Comparison of ENCODE assay signal across 10 mouse cellular contexts in the genomic region with DNA sequence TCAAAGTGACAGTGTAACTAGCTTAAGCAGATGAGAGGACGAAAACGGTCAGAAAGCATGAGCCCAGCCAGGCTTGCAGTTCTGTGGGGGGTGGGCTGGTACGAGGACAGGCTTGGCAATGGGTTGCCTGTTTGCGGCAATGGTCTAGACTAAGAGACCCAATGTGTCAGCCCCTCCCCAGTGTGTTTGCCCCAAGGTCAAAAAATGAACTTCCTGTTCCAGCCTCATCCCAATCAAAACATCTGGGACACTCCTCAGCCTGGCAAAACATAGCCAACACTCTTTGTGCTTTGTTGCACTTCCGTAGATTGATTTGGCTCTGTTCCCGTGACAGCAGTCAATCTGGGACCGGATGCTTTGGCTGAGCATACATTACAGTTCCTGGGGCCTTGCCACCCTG.
DNase-seq lines count a peak whose midpoint lies in the region; ATAC-seq and TF ChIP-seq lines count a peak whose summit lies in the region.
"Had no signal": no experiment of that assay in that cellular context is flagged by ENCODE, and none has a peak within 500 bp of the region (broad histone marks: within the 10 kb centered on the region; RNA-seq: fewer than 3 reads in every experiment).

No protein-coding gene starts in this region.

- no peak for TF ChIP-seq CTCF in forebrain, postnatal 0 days (IDR thresholded peaks at IDR 0.05; ENCODE audit: low read depth)

- no peaks in the 10 kb centered on the region for H3K9me3 ChIP-seq in forebrain, postnatal 0 days (ENCODE audit: low read length)
- no peaks in the 10 kb centered on the region for H3K9me3 ChIP-seq in forebrain, embryonic 11.5 days (ENCODE audit: control insufficient read depth, low read length)

- peak; percentile 12; the same call in 1 of the 2 replicates for ATAC-seq in forebrain, postnatal 0 days
- no peak for ATAC-seq in forebrain, embryonic 11.5 days (replicated peaks; ENCODE audit: low FRiP score)
- no peak for ATAC-seq in inflammation-experienced regulatory T-cells, adult 6 months

- H3K4me1 ChIP-seq in forebrain, postnatal 0 days (ENCODE audit: insufficient read depth) = peaks cover 8% of the 10 kb centered on the region; the same call in 1 of the 2 replicates
- H3K4me1 ChIP-seq in forebrain, embryonic 11.5 days (replicated peaks; ENCODE audit: control insufficient read depth, insufficient read depth, low read length) = no peaks in the 10 kb centered on the region

- no peak overlapping the region for H3K27ac ChIP-seq in forebrain, postnatal 0 days (ENCODE audit: low read depth, low read length)
- H3K27ac ChIP-seq in forebrain, embryonic 11.5 days (ENCODE audit: low read depth, low read length) = no peak overlapping the region
- H3K27ac ChIP-seq: macrophage had no signal

- no peak overlapping the region for H3K4me2 ChIP-seq in forebrain, postnatal 0 days (ENCODE audit: low read depth)
- H3K4me2 ChIP-seq in forebrain, embryonic 11.5 days (ENCODE audit: low read depth, low read length, severe bottlenecking) = no peak overlapping the region

- H3K4me3 ChIP-seq in forebrain, postnatal 0 days (ENCODE audit: low read depth, low read length) = no peak overlapping the region
- H3K4me3 ChIP-seq in forebrain, embryonic 11.5 days (ENCODE audit: low read depth, low read length) = no peak overlapping the region

- WGBS in forebrain, postnatal 0 days = 27% methylated on average over 7 of the region's 7 CpGs
- 84% methylated on average over 7 of the region's 7 CpGs for WGBS in forebrain, embryonic 11.5 days

- H3K9ac ChIP-seq in forebrain, postnatal 0 days = no peak overlapping the region
- H3K9ac ChIP-seq in forebrain, embryonic 11.5 days (ENCODE audit: low read length) = no peak overlapping the region

- intact Hi-C loops in left cerebral cortex, postnatal 4 days (cut with DNase I) = loop anchor here (10.0 kb wide), 1 partner anchor 256 kb away; no protein-coding TSS in a partner anchor
- intact Hi-C loops in heart, postnatal 10 days (cut with DNase I) = loop anchor here (10.0 kb wide), 3 partner anchors 136 to 526 kb away; a partner anchor contains a TSS

- peak; percentile 30 for DNase-seq in forebrain, postnatal 0 days
- DNase-seq in forebrain, embryonic 11.5 days (ENCODE audit: low spot score) = no peak
- peak; percentile 51 for DNase-seq in left cerebral cortex, postnatal 4 days
- DNase-seq in left cerebral cortex, adult 18-20 months (ENCODE audit: low spot score in 2 of 2) = no peak
- DNase-seq in heart, postnatal 10 days = peak; percentile 11 to 22
- DNase-seq in lung, postnatal 10 days = peak; percentile 64
- no peak for DNase-seq in layer of hippocampus, adult 8-10 months (ENCODE audit: low spot score in 2 of 2)
- DNase-seq: cerebellum, postnatal 25 days had no signal

- no peaks in the 10 kb centered on the region for H3K27me3 ChIP-seq in forebrain, postnatal 0 days (ENCODE audit: insufficient read depth, low read length)
- H3K27me3 ChIP-seq in forebrain, embryonic 11.5 days (ENCODE audit: control insufficient read depth, insufficient read depth, low read length) = no peaks in the 10 kb centered on the region

- no peaks in the 10 kb centered on the region for H3K36me3 ChIP-seq in forebrain, postnatal 0 days (ENCODE audit: insufficient read depth)
- H3K36me3 ChIP-seq in forebrain, embryonic 11.5 days (ENCODE audit: control insufficient read depth, insufficient read depth, low read length) = no peaks in the 10 kb centered on the region

Comparison
In these comparisons a context has a peak if more than half of its experiments do, and no peak if none do; other contexts are left out.
1. DNase-seq: peak in forebrain, postnatal 0 days (single experiment), left cerebral cortex, postnatal 4 days (single experiment), heart, postnatal 10 days (2 of 2) and lung, postnatal 10 days (single experiment); none in forebrain, embryonic 11.5 days (single experiment), left cerebral cortex, adult 18-20 months (0 of 2) and layer of hippocampus, adult 8-10 months (0 of 2).